Mouse (Mus musculus): ENCODE measurements around the gene Zic2.

GRCm38 (mm10) chr14:122486611-122487010, 11.4 kb downstream of the Zic2 start:
- no peak for TF ChIP-seq CTCF (IDR thresholded peaks at IDR 0.05)
- no peak for TF ChIP-seq POLR2A (IDR thresholded peaks at IDR 0.05; ENCODE audit: insufficient read depth, low read depth, low read length)
